Mouse (Mus musculus) cerebellum, adult 9-11 months (tissue): ENCODE data around the gene Camk2d.

Experiments
- DNase-seq: peaks from one replicate; pipeline ENCODE4 v3.0.0; 2022

Camk2d gene

GRCm38 (mm10) chr3:126751377-126752098, 155.4 kb downstream of the Camk2d start:
- no peak for DNase-seq

- DNase-seq = no peak
Measured at GRCm38 (mm10) chr3:126752978-126753377, 156.9 kb downstream of the Camk2d start.

- no peak for DNase-seq
Measured at GRCm38 (mm10) chr3:126758398-126758797, 162.3 kb downstream of the Camk2d start.

- DNase-seq = no peak
Measured at GRCm38 (mm10) chr3:126760608-126761007, 164.5 kb downstream of the Camk2d start.

- DNase-seq = no peak
Measured at GRCm38 (mm10) chr3:126764745-126765144, 168.6 kb downstream of the Camk2d start.

- no peak for DNase-seq
Measured at GRCm38 (mm10) chr3:126770056-126770455, 174.0 kb downstream of the Camk2d start.

GRCm38 (mm10) chr3:126771032-126771431, 174.9 kb downstream of the Camk2d start:
- no peak for DNase-seq

- peak; percentile 86 for DNase-seq
Measured at GRCm38 (mm10) chr3:126771541-126771940, 175.4 kb downstream of the Camk2d start.

- no peak for DNase-seq
Measured at GRCm38 (mm10) chr3:126776001-126776400, 179.9 kb downstream of the Camk2d start.

- no peak for DNase-seq
Measured at GRCm38 (mm10) chr3:126777101-126777500, 181.0 kb downstream of the Camk2d start.

- no peak for DNase-seq
Measured at GRCm38 (mm10) chr3:126777879-126778278, 181.8 kb downstream of the Camk2d start.

- DNase-seq = no peak
Measured at GRCm38 (mm10) chr3:126780014-126780615, 184.0 kb downstream of the Camk2d start.

GRCm38 (mm10) chr3:126793035-126793964, 197.2 kb downstream of the Camk2d start:
- DNase-seq = no peak

- DNase-seq = no peak
Measured at GRCm38 (mm10) chr3:126795904-126796303, 199.8 kb downstream of the Camk2d start.

GRCm38 (mm10) chr3:126797025-126797424, 200.9 kb downstream of the Camk2d start:
- DNase-seq = no peak

- DNase-seq = no peak
Measured at GRCm38 (mm10) chr3:126797810-126798209, 201.7 kb downstream of the Camk2d start.

- DNase-seq = no peak
Measured at GRCm38 (mm10) chr3:126802988-126803387, 206.9 kb downstream of the Camk2d start.

GRCm38 (mm10) chr3:126804968-126805367, 208.9 kb downstream of the Camk2d start:
- DNase-seq = no peak

- DNase-seq = no peak
Measured at GRCm38 (mm10) chr3:126806145-126806544, 210.0 kb downstream of the Camk2d start.

- DNase-seq = no peak
Measured at GRCm38 (mm10) chr3:126809915-126810314, 213.8 kb downstream of the Camk2d start.

GRCm38 (mm10) chr3:126810372-126811090, 214.4 kb downstream of the Camk2d start:
- DNase-seq = no peak

- DNase-seq = no peak
Measured at GRCm38 (mm10) chr3:126811646-126812045, 215.5 kb downstream of the Camk2d start.

GRCm38 (mm10) chr3:126822374-126822773, 226.3 kb downstream of the Camk2d start:
- DNase-seq = no peak
